Comparison of ENCODE assay signal across 35 mouse cellular contexts in genomic region chr15:32182026-32182425, GRCm38 (mm10). TPM values are rescaled to one million over a fixed set of nuclear protein-coding genes. Genes with fewer than 3 reads are reported as not detected.
"Had no signal": no experiment of that assay in that cellular context is flagged by ENCODE, and none has a peak within 500 bp of the region (broad histone marks: within the 10 kb centered on the region; RNA-seq: fewer than 3 reads in every experiment).

No protein-coding gene starts in this region.

- H3K9ac ChIP-seq: embryonic facial prominence, embryonic 12.5 days; embryonic facial prominence, embryonic 13.5 days; embryonic facial prominence, embryonic 15.5 days; forebrain, embryonic 12.5 days; forebrain, embryonic 13.5 days; forebrain, embryonic 15.5 days; forebrain, postnatal 0 days had no signal

- DNase-seq: cerebellum, adult 2 months; cerebellum, adult 8-10 months; cerebellum, adult 9-10 months; cerebellum, adult 9-11 months; cerebellum, postnatal 10 days; cerebellum, postnatal 14 days; cerebellum, postnatal 25 days; cerebellum, postnatal 36 days; embryo, embryonic 11 days; forebrain, postnatal 0 days; gastrocnemius, adult 2 months; gastrocnemius, postnatal 10 days; gastrocnemius, postnatal 14 days; gastrocnemius, postnatal 25 days; gastrocnemius, postnatal 36 days; heart, adult 11 months; heart, adult 18-20 months; heart, adult 2 months had no signal

- H3K27ac ChIP-seq: embryonic facial prominence, embryonic 10.5 days; embryonic facial prominence, embryonic 12.5 days; embryonic facial prominence, embryonic 13.5 days; embryonic facial prominence, embryonic 15.5 days; forebrain, embryonic 10.5 days; forebrain, embryonic 12.5 days; forebrain, embryonic 13.5 days; forebrain, embryonic 15.5 days; gastrocnemius, adult 2 months; heart, adult 2 months had no signal

- H3K4me2 ChIP-seq: embryonic facial prominence, embryonic 12.5 days; embryonic facial prominence, embryonic 13.5 days; embryonic facial prominence, embryonic 15.5 days; forebrain, embryonic 12.5 days; forebrain, embryonic 13.5 days; forebrain, embryonic 15.5 days had no signal

- H3K4me3 ChIP-seq: embryonic facial prominence, embryonic 10.5 days; embryonic facial prominence, embryonic 12.5 days; embryonic facial prominence, embryonic 13.5 days; embryonic facial prominence, embryonic 15.5 days; erythroblast, embryonic 14.5 days; forebrain, embryonic 10.5 days; forebrain, embryonic 12.5 days; forebrain, embryonic 13.5 days; forebrain, embryonic 15.5 days; gastrocnemius, adult 2 months; heart, adult 2 months had no signal

- H3K27me3 ChIP-seq: embryonic facial prominence, embryonic 12.5 days; embryonic facial prominence, embryonic 13.5 days; embryonic facial prominence, embryonic 15.5 days; forebrain, embryonic 12.5 days; forebrain, embryonic 13.5 days; forebrain, embryonic 15.5 days had no signal

- ATAC-seq: forebrain, embryonic 13.5 days; forebrain, embryonic 14.5 days; forebrain, embryonic 15.5 days; forebrain, embryonic 16.5 days; forebrain, postnatal 0 days had no signal

- H3K4me1 ChIP-seq: embryonic facial prominence, embryonic 10.5 days; embryonic facial prominence, embryonic 12.5 days; embryonic facial prominence, embryonic 13.5 days; embryonic facial prominence, embryonic 15.5 days; forebrain, embryonic 10.5 days; forebrain, embryonic 12.5 days; forebrain, embryonic 13.5 days had no signal

- H3K36me3 ChIP-seq: embryonic facial prominence, embryonic 10.5 days; embryonic facial prominence, embryonic 12.5 days; embryonic facial prominence, embryonic 13.5 days; embryonic facial prominence, embryonic 15.5 days; forebrain, embryonic 10.5 days; forebrain, embryonic 12.5 days; forebrain, embryonic 15.5 days had no signal

- H3K9me3 ChIP-seq: embryonic facial prominence, embryonic 10.5 days; embryonic facial prominence, embryonic 12.5 days; embryonic facial prominence, embryonic 13.5 days; embryonic facial prominence, embryonic 15.5 days; forebrain, embryonic 10.5 days; forebrain, embryonic 12.5 days; forebrain, embryonic 13.5 days; forebrain, embryonic 15.5 days had no signal

RNA-seq across cellular contexts. Expression of gene Tas2r119, which starts 4.9 kb away (rescaled TPM):
- polyA plus RNA-seq: cerebellum, adult 2 months; cortical plate, adult 2 months; embryonic facial prominence, embryonic 10.5 days; embryonic facial prominence, embryonic 11.5 days; embryonic facial prominence, embryonic 12.5 days; embryonic facial prominence, embryonic 13.5 days; embryonic facial prominence, embryonic 14.5 days; embryonic facial prominence, embryonic 15.5 days; erythroblast, embryonic 14.5 days; forebrain, embryonic 10.5 days; forebrain, embryonic 11.5 days; forebrain, embryonic 12.5 days; forebrain, embryonic 13.5 days; forebrain, embryonic 14.5 days; forebrain, embryonic 15.5 days; forebrain, embryonic 16.5 days; forebrain, postnatal 0 days; frontal cortex, adult 2 months; gonadal fat pad, adult 2 months; heart, adult 2 months had no signal
